Mouse (Mus musculus): ENCODE measurements around the gene Casq1. TPM values are rescaled to one million over a fixed set of nuclear protein-coding genes. Genes with fewer than 3 reads are reported as not detected.

The Casq1 gene
- polyA plus RNA-seq, 1 experiment from 2014 or later: 0.08 TPM

GRCm38 (mm10) chr1:172169809-172170208 lies 49.9 kb downstream of the Casq1 start:
- Histone ChIP-seq H3K36me3 (peaks cover 98% of the 10 kb centered on the region), H3K4me2 (no peak overlapping the region), H3K27me3 (replicated peaks) (no peaks in the 10 kb centered on the region), H3K27ac (no peak overlapping the region), H3K9ac (no peak overlapping the region), H3K9me3 (replicated peaks) (no peaks in the 10 kb centered on the region), H3K4me1 (no peaks in the 10 kb centered on the region), H3K4me3 (no peak overlapping the region)
- WGBS (ENCODE audit: insufficient replicate concordance): 88% methylated on average over 5 of the region's 5 CpGs
- no peak for ATAC-seq

GRCm38 (mm10) chr1:172167911-172168310 lies 51.8 kb downstream of the Casq1 start:
- no peaks in the 10 kb centered on the region for H3K27me3 ChIP-seq (replicated peaks)
- WGBS (ENCODE audit: insufficient replicate concordance): 84% methylated on average over 5 of the region's 5 CpGs
- no peak overlapping the region for H3K9ac ChIP-seq
- no peak overlapping the region for H3K4me3 ChIP-seq
- H3K9me3 ChIP-seq (replicated peaks): no peaks in the 10 kb centered on the region
- H3K4me1 ChIP-seq: no peaks in the 10 kb centered on the region
- H3K27ac ChIP-seq: no peak overlapping the region
- peaks cover 89% of the 10 kb centered on the region for H3K36me3 ChIP-seq
- ATAC-seq: no peak
- no peak overlapping the region for H3K4me2 ChIP-seq

GRCm38 (mm10) chr1:172162959-172163358 lies 56.7 kb downstream of the Casq1 start:
- Histone ChIP-seq H3K9me3 (replicated peaks) (no peaks in the 10 kb centered on the region), H3K27me3 (replicated peaks) (no peaks in the 10 kb centered on the region), H3K9ac (no peak overlapping the region), H3K4me2 (no peak overlapping the region), H3K27ac (no peak overlapping the region), H3K4me3 (no peak overlapping the region), H3K4me1 (peaks cover 12% of the 10 kb centered on the region), H3K36me3 (peaks cover 58% of the 10 kb centered on the region)
- WGBS (ENCODE audit: insufficient replicate concordance): 82% methylated on average over 6 of the region's 6 CpGs
- no peak for ATAC-seq

GRCm38 (mm10) chr1:172162009-172162408 lies 57.7 kb downstream of the Casq1 start:
- H3K4me3 ChIP-seq: no peak overlapping the region
- no peaks in the 10 kb centered on the region for H3K9me3 ChIP-seq (replicated peaks)
- H3K4me2 ChIP-seq: no peak overlapping the region
- H3K36me3 ChIP-seq: peaks cover 52% of the 10 kb centered on the region
- no peaks in the 10 kb centered on the region for H3K27me3 ChIP-seq (replicated peaks)
- no peak overlapping the region for H3K27ac ChIP-seq
- no peak overlapping the region for H3K9ac ChIP-seq
- ATAC-seq: no peak
- H3K4me1 ChIP-seq: peaks cover 12% of the 10 kb centered on the region
- WGBS (ENCODE audit: insufficient replicate concordance): 94% methylated on average over 1 of the region's 1 CpGs

GRCm38 (mm10) chr1:172160508-172160907 lies 59.2 kb downstream of the Casq1 start:
- Histone ChIP-seq H3K36me3 (peaks cover 51% of the 10 kb centered on the region), H3K27me3 (replicated peaks) (no peaks in the 10 kb centered on the region), H3K4me1 (peaks cover 16% of the 10 kb centered on the region), H3K9me3 (replicated peaks) (no peaks in the 10 kb centered on the region), H3K4me3 (no peak overlapping the region), H3K9ac (no peak overlapping the region), H3K27ac (no peak overlapping the region), H3K4me2 (no peak overlapping the region)
- no peak for ATAC-seq

- Histone ChIP-seq H3K27ac (no peak overlapping the region), H3K4me1 (peaks cover 19% of the 10 kb centered on the region), H3K4me2 (no peak overlapping the region), H3K9me3 (replicated peaks) (no peaks in the 10 kb centered on the region), H3K27me3 (replicated peaks) (no peaks in the 10 kb centered on the region), H3K36me3 (peaks cover 50% of the 10 kb centered on the region), H3K4me3 (no peak overlapping the region), H3K9ac (no peak overlapping the region)
- no peak for ATAC-seq
- WGBS (ENCODE audit: insufficient replicate concordance): 76% methylated on average over 4 of the region's 4 CpGs
These were observed 59.7 kb downstream of the Casq1 start for GRCm38 (mm10) chr1:172159970-172160369.

Other genes with a start within 250 kb of the Casq1 start
- gene Vangl2, start 191.4 kb downstream of the Casq1 start, polyA plus RNA-seq (2016; fragmentation: Nextera tagmentation; extraction: Ambion mirVana): 2.3 and 2.6 TPM in 2 replicates
- not detected in 2 replicates for gene Nhlh1, start 162.3 kb downstream of the Casq1 start, polyA plus RNA-seq (2016; fragmentation: Nextera tagmentation; extraction: Ambion mirVana)
- 92.8 and 96.5 TPM in 2 replicates for gene Copa, start 137.3 kb downstream of the Casq1 start, polyA plus RNA-seq (2016; fragmentation: Nextera tagmentation; extraction: Ambion mirVana)
- gene Ncstn, start 137.1 kb downstream of the Casq1 start, polyA plus RNA-seq (2016; fragmentation: Nextera tagmentation; extraction: Ambion mirVana): 45.6 and 47.8 TPM in 2 replicates
- 55.0 and 56.8 TPM in 2 replicates for gene Pex19, start 93.1 kb downstream of the Casq1 start, polyA plus RNA-seq (2016; fragmentation: Nextera tagmentation; extraction: Ambion mirVana)
- 77.8 and 82.3 TPM in 2 replicates for gene Dcaf8, start 71.8 kb downstream of the Casq1 start, polyA plus RNA-seq (2016; fragmentation: Nextera tagmentation; extraction: Ambion mirVana)
- gene Pea15a, start 13.1 kb downstream of the Casq1 start, polyA plus RNA-seq (2016; fragmentation: Nextera tagmentation; extraction: Ambion mirVana): 25.7 and 26.0 TPM in 2 replicates
- gene Atp1a4, start 38.5 kb upstream of the Casq1 start, polyA plus RNA-seq (2016; fragmentation: Nextera tagmentation; extraction: Ambion mirVana): not detected in 2 replicates
- gene Igsf8, start 41.8 kb upstream of the Casq1 start, polyA plus RNA-seq (2016; fragmentation: Nextera tagmentation; extraction: Ambion mirVana): 19.0 and 20.5 TPM in 2 replicates
- 0.24 and 0.36 TPM in 2 replicates for gene Atp1a2, start 78.2 kb upstream of the Casq1 start, polyA plus RNA-seq (2016; fragmentation: Nextera tagmentation; extraction: Ambion mirVana)
- not detected in 2 replicates for gene Kcnj9, start 109.5 kb upstream of the Casq1 start, polyA plus RNA-seq (2016; fragmentation: Nextera tagmentation; extraction: Ambion mirVana)
- 0.02 and 0.07 TPM in 2 replicates for gene Kcnj10, start 121.3 kb upstream of the Casq1 start, polyA plus RNA-seq (2016; fragmentation: Nextera tagmentation; extraction: Ambion mirVana)
- gene Pigm, start 156.7 kb upstream of the Casq1 start, polyA plus RNA-seq (2016; fragmentation: Nextera tagmentation; extraction: Ambion mirVana): 4.3 TPM in 2 replicates

All from liver, embryonic 12.5 days (tissue).